Mouse (Mus musculus) kidney, adult 2 months (tissue): ENCODE results near the gene Cbx6. TPM values are rescaled to one million over a fixed set of nuclear protein-coding genes. Genes with fewer than 3 reads are reported as not detected.

Source experiments
- DNase-seq: peaks from one replicate; pipeline ENCODE4 v3.0.0; 2021
- H3K27ac ChIP-seq: fragments of 200-500 bp; 2 replicates; pipeline ENCODE4 v1.5.1; 2012; ENCODE audit warnings: low read depth, low read length, control low read depth, inconsistent platforms; ENCODE audit not compliant: insufficient read depth
- H3K27me3 ChIP-seq: fragments of 200-500 bp; replicated peaks from 2 replicates; pipeline ENCODE4 v1.6.1; 2012; ENCODE audit warnings: mild to moderate bottlenecking, moderate library complexity, low read length, inconsistent platforms; ENCODE audit not compliant: control insufficient read depth, insufficient read depth
- H3K36me3 ChIP-seq: fragments of 200-500 bp; 2 replicates; pipeline ENCODE4 v1.6.1; 2012; ENCODE audit warnings: mild to moderate bottlenecking, moderate library complexity, low read length, inconsistent platforms; ENCODE audit not compliant: control insufficient read depth, insufficient read depth
- H3K4me1 ChIP-seq: fragments of 200-500 bp; 2 replicates; pipeline ENCODE4 v1.6.1; 2011; ENCODE audit warnings: low read length; ENCODE audit not compliant: control insufficient read depth, insufficient read depth
- H3K4me3 ChIP-seq: fragments of 200-500 bp; 2 replicates; pipeline ENCODE4 v1.5.1; 2011; ENCODE audit warnings: mild to moderate bottlenecking, low read depth, low read length, control low read depth; ENCODE audit not compliant: insufficient read depth
- CTCF ChIP-seq: fragments of 200-500 bp; conservative IDR thresholded peaks from 2 replicates; pipeline ENCODE4 v1.5.1; 2011; ENCODE audit warnings: low read depth, mild to moderate bottlenecking, control low read depth, low read length, moderate library complexity, mixed read lengths; ENCODE audit not compliant: insufficient read depth, insufficient read length
- POLR2A ChIP-seq: fragments of 200-500 bp; IDR thresholded peaks from one replicate; pipeline ENCODE4 v1.6.1; 2011; ENCODE audit warnings: low read depth, low read length, control low read depth
- WGBS: fragments of 180-500 bp; shearing (Covaris S2); methylation state at CpG from one replicate; pipeline ENCODE4 v1.1.7; 2018; 5-methylcytosine and 5-hydroxymethylcytosine counted together
- polyA plus RNA-seq: library from polyadenylated mRNA; depleted of rRNA; stranded (reverse); fragments of >200 nt; gene quantifications from 2 replicates; pipeline ENCODE4 v1.2.3, GENCODE M21; 2012

Cbx6 gene
- polyA plus RNA-seq, 1 experiment: 49.5 TPM

DNA sequence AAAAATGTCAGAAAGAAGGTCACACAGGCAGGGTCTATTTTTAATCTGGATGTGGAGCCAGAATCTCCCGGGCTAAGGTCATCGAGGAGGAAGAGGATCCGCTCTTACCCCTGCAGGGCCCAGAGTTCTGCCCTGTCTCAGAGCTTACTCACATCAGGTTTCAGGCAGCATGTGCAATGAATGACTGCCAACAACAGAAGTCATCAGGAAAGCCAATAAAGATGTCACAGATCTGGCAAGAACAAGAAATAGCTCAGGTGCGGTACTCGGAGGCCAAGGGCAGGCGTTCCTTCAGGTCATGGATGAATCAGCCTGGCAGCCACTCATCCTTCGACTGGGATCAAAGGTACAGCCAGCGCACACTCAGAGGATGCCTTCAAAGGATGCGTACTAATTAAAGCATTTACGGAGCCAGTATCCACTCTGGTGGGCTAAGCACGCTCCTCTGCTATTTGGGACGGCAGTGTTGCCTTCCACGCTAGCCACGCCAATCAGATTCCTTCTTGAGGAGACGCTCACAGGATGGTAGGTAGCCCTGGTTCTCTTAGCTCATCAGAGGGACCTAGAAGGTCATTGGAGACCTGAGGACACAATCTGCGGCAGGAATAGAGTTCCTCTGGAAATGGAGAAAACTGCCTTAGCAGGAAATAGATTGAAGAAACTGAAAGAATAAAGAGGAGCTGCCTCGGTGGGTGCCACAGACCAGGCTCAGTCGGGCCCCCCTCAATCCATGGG is 40.9 kb upstream of the Cbx6 start:
- no peaks in the 10 kb centered on the region for H3K4me1 ChIP-seq
- H3K36me3 ChIP-seq: no peaks in the 10 kb centered on the region
- H3K4me3 ChIP-seq: no peak overlapping the region
- 55% methylated on average over 18 of the region's 18 CpGs for WGBS
- no peak for DNase-seq
- H3K27ac ChIP-seq: no peak overlapping the region
- TF ChIP-seq POLR2A: no peak
- TF ChIP-seq CTCF: no peak
- no peaks in the 10 kb centered on the region for H3K27me3 ChIP-seq

GRCm38 (mm10) chr15:79873995-79874394 is 39.5 kb upstream of the Cbx6 start:
- Histone ChIP-seq H3K4me3 (no peak overlapping the region), H3K27me3 (no peaks in the 10 kb centered on the region), H3K27ac (no peak overlapping the region), H3K36me3 (no peaks in the 10 kb centered on the region), H3K4me1 (no peaks in the 10 kb centered on the region)
- no peak for DNase-seq
- WGBS: 50% methylated on average over 2 of the region's 2 CpGs
- TF ChIP-seq CTCF (no peak), POLR2A (no peak)

GRCm38 (mm10) chr15:79873545-79873944 is 39.1 kb upstream of the Cbx6 start:
- no peak for TF ChIP-seq POLR2A
- no peak for TF ChIP-seq CTCF
- Histone ChIP-seq H3K4me3 (no peak overlapping the region), H3K4me1 (no peaks in the 10 kb centered on the region), H3K36me3 (no peaks in the 10 kb centered on the region), H3K27me3 (no peaks in the 10 kb centered on the region), H3K27ac (no peak overlapping the region)
- no peak for DNase-seq
- 96% methylated on average over 8 of the region's 8 CpGs for WGBS

DNA sequence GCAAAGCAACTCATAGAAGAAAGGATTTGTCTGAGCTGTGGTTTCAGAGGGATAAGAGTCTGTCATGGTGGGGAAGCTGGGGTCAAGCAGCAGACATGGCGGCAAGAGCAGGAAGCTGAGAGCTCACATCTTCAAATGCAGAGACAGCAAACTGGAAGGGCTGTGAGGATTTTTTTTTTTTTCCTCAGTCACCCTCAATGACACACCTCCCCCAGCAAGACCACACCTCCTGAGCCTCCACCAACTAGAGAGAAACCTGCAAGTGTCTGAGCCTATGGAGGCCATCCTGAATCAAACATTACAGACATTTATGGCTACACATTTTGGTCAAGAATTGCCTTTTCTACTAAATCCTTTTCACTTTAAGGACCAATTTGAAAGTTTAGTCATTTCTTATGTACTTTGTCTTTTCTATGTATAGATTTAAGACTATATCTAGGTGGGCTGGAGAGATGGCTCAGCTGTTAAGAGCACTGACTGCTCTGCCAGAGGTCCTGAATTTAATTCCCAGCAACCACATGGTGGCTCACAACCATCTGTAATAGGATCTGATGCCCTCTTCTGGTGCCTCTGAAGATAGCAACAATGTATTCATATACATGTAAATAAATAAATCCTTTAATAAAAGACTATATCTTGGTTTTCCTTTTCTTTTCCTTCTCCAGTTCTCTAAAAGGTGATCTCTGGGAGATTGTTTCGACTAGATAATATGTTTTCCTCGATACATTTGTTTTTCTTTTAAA is 32.9 kb upstream of the Cbx6 start:
- no peaks in the 10 kb centered on the region for H3K4me1 ChIP-seq
- no peak overlapping the region for H3K4me3 ChIP-seq
- TF ChIP-seq CTCF: no peak
- H3K36me3 ChIP-seq: no peaks in the 10 kb centered on the region
- H3K27ac ChIP-seq: no peak overlapping the region
- DNase-seq: no peak
- H3K27me3 ChIP-seq: no peaks in the 10 kb centered on the region
- 79% methylated on average over 3 of the region's 3 CpGs for WGBS

- Histone ChIP-seq H3K4me1 (no peaks in the 10 kb centered on the region), H3K36me3 (no peaks in the 10 kb centered on the region), H3K27me3 (no peaks in the 10 kb centered on the region), H3K27ac (no peak overlapping the region), H3K4me3 (no peak overlapping the region)
- no peak for DNase-seq
- TF ChIP-seq POLR2A (no peak), CTCF (no peak)
- 87% methylated on average over 9 of the region's 9 CpGs for WGBS
Observed at GRCm38 (mm10) chr15:79859821-79860220, 25.3 kb upstream of the Cbx6 start.

- WGBS: 92% methylated on average over 5 of the region's 5 CpGs
- H3K36me3 ChIP-seq: no peaks in the 10 kb centered on the region
Observed at GRCm38 (mm10) chr15:79858979-79859378, 24.5 kb upstream of the Cbx6 start.

GRCm38 (mm10) chr15:79850143-79850542 is 15.7 kb upstream of the Cbx6 start:
- Histone ChIP-seq H3K4me1 (no peaks in the 10 kb centered on the region), H3K27ac (no peak overlapping the region), H3K4me3 (no peak overlapping the region), H3K27me3 (no peaks in the 10 kb centered on the region), H3K36me3 (no peaks in the 10 kb centered on the region)
- WGBS: 95% methylated on average over 2 of the region's 2 CpGs
- no peak for DNase-seq
- no peak for TF ChIP-seq CTCF
- TF ChIP-seq POLR2A: no peak

More at GRCm38 (mm10) chr15:79858979-79859378, 24.5 kb upstream of the Cbx6 start:
- Histone ChIP-seq H3K4me3 (no peak overlapping the region), H3K4me1 (no peaks in the 10 kb centered on the region), H3K27me3 (no peaks in the 10 kb centered on the region), H3K27ac (no peak overlapping the region)
- no peak for TF ChIP-seq POLR2A
- TF ChIP-seq CTCF: no peak
- DNase-seq: no peak
